Mouse (Mus musculus) embryo, embryonic 9.5 days (tissue): ENCODE results near the gene Ednrb.
"Not testable (repeated sequence)": the region's sequence is repeated elsewhere in the genome, so short reads cannot be mapped to it uniquely, and the experiment has no call there.

Experiments
- DNase-seq: peaks from one replicate; pipeline ENCODE4 v3.0.0-alpha.2; 2017; ENCODE audit errors: extremely low spot score

Ednrb gene

DNA sequence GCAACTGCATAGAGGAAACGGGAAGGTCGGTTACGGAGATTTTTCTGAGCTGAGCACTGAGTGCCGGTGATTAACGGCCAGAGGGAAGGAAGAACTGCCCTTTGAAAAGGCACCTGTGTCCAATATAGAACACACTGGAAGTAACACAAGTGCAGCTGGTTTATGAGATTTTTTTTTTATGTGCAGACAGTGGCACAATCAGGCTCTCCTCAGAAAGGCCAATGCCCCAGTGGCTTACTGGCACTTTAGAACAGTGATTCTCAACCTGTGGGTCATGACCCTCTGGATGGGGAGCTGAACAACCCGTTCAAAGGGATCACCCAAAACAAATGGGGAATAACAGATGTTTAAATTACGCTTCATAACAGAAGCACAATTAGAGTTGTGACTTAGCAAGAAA lies 20.7 kb downstream of the Ednrb start:
- no peak for DNase-seq

DNA sequence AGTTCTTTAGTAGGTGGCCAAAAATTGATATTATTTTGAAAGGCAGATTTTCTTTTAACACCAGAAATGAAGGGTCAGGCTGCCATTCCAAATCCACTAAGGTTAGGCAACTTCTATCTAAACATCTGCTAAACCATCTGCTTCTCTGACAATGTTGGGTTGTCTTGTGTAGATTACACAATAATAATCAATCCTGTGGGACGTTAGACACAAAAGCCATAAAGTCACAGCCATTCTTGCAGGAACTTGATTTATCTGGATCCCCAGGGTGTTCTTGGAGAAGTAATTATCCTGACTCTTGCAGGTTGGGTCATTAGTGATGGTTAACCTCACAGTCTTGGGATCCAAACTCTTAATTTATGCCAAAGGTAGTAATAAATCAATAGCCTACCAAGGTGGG lies 21.6 kb downstream of the Ednrb start:
- DNase-seq, result no peak

DNA sequence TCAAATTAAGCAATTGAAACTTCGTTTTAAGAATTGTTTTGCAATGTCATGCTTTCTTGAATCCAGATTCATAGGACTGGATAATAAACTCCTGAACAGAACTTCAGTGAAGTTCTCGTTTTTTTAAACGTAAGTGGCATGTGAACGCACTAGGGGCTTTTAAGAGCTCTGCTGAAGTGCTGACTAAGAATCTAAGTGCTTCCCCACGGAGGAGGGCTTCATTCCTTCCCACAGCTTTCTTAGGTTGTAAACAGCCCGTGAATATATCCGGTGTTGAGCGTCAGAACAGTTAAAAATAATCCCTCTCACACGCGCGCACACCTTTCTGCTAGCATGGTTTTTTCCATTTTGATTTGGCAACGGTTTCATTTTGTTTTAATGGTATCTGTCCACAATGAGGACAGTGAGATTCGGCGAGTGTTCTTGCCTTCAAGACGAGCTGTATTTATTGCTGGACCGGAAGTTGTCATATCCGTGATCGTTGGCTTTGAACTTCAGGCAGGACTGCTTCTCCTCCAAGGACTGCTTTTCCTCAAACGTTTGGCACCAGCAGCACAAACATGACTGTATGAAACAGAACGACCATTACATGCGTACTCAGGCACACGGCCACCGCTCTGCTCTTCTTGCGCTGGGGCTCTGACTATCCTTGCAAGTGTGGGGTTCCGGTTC lies 27.4 kb downstream of the Ednrb start:
- DNase-seq, result no peak

DNA sequence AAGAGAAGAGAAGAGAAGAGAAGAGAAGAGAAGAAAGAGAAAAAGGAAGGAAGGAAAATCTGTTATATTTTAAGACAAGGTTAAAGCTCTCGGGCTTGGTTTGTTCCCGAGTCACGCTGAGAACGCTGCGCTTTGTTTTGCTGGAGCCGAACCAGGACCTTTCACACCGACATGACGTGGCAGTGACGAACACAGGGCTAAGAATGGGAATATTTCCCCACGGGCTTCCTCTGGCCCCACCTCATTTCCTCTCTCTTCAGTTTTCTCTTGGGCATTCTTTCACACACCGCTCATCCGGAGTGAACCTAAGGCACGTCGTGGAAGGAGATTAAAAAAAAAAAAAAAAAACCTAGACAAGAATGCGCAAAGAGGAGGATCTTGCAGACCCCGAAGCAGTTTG lies 28.7 kb downstream of the Ednrb start:
- DNase-seq, result no peak

DNA sequence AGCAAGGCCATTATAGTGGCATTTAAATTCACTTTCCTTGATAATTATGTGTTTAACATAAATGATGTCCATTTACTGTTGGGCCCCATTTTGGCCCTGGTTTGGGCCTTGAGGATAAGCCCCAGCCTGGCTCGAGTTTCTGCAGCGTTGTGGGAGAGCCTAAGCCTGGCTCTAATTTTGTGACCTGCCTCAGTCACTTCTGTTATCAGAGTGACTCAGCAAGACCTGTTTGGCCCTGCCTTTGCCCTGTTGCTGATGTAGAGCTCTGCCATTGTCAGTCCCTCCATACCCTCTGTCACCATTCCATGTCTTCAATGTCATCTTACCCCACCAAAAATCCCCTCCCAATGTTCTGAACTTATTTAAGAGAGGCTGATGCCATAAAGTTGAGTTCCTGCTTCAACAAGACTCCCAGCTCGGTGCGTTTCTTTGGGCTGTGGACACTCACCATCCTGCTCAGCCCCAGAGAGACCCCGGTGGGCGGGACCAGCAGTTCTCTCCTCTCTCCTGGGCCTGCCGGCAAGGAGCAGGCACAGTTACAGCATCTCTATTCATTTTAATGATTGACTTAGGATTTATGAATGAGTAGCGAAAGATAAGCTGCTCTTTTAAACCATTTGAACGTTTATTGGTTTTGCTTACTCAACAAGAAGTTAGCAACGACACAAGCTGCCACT lies 30.0 kb downstream of the Ednrb start:
- DNase-seq, result no peak

DNA sequence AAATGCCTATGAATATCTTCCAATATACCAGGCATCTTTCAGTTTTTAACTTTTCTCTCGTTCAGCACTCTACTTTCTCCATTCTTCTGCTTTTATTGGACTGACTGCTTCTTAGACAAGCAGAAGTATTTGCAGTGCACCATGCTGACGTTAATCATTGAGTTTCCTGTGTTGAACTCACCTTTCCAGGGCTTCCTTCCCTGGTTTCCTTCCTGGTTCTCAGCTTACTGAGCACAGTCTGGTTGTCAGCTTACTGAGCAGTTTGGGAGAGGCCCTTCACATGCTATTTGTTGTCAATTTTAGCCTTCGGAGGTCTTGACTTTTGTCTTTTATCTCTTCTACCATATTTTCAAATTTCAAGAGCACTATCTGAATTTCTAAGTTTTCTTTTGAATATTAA lies 31.0 kb downstream of the Ednrb start:
- no peak for DNase-seq

DNA sequence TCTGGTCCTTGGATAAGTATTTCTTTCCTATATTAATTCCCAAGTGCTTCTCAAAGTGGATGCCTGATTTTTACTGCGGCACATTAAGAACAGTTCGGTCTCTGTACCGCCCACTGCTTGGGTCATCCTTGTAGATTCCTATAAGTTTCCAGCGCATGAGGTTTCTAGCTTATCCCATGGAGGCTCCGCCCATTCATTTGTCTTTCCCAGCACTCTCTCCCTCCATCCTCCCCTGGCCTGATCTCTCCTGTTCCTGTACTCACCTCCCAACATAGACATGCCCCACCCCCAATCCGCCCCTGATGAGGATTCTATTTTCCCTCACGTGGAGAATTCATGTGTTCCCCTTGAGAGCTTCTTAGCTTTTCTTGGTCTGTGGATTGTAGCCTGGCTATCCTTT lies 32.9 kb downstream of the Ednrb start:
- DNase-seq, result no peak

DNA sequence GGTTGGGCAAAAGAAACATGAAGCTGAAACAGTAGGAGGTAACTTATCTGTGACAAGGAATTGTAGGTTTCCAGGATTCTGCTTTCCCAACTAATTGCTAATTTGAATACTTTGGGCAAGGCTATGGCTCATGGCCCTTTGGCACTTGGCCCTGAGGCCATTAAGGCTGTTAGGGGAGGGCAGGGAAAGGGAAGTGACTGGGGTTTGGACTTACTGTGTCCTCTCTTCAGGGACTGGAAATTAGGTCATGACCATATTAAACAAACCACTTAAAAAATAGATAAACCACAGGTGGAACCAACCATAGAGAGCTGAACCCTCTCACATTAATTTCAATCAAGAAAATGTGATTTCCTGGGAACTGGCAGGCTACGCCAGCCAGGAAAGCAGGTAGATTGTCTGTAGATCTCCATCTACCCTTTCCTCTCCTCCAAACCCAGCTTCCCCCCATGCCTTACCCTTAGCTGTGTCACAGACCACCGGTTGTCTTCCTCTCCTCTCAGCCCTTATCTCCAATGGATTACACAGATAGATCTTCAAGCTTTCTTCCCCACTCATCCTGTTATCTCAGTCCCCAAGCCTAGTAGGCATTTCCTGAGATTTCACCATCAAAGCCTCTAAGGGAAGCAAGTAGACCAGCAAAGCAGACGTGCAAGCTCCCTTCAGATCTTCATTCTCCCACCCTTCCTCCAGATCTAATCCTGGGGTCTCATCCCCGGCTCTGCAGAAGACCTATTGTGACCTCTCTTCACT lies 40.1 kb downstream of the Ednrb start:
- DNase-seq, result no peak

DNA sequence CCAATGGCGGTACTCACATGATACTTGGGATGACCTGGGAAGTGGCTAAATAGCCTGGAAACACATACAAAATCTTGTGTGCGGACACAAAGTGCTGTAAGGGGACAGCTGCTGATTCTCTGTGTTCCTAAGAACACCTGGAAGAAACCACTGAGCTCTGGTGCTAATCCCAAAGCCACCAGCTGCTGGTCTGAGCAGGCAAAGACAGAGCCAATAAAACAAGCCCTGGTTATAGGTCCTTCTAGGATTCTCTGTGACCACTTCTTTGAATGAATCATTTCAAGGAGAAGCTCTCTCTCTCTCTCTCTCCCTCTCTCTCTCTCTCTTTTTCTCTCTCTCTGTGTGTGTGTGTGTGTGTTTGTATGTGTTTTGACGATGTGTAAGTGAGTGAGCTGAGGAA lies 47.1 kb downstream of the Ednrb start:
- no peak for DNase-seq

DNA sequence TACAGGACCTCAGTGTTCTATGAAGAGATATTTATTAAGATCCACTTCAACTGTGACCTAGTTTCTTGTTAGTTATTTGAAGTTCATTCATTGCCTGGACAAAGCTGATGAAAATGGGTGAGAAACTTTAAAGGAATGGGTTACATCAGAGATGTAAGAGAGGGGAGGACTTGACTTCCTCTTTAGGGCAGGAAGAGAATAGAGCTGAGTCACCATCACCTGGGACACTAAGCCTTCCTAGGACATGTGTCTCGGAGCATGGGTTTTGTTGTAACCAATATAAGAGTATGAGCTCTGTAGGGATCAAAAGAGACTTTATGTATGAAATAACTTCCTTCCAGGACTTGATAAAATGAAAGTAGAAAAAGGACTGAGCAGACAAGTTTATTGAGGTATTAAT lies 48.6 kb downstream of the Ednrb start:
- no peak for DNase-seq

DNA sequence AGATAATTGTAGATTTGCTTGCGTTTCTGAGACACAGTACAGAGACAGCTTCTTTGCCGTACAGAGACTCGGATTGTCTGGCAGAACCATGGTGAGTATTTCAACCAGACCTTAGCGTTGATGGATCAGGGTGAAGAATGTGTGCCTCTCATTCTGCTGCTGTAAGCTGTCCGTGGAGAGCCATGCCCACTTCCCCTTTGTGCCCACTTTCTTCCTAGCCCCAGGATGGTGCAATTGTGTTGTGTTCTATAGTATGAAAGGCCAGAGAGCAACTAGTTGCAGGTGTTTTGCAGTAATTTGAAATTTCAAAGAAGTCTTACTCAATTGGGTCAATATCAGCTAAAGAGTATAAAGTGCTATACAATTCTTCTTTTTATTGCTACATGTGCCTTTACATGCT lies 50.8 kb downstream of the Ednrb start:
- DNase-seq, result no peak

DNA sequence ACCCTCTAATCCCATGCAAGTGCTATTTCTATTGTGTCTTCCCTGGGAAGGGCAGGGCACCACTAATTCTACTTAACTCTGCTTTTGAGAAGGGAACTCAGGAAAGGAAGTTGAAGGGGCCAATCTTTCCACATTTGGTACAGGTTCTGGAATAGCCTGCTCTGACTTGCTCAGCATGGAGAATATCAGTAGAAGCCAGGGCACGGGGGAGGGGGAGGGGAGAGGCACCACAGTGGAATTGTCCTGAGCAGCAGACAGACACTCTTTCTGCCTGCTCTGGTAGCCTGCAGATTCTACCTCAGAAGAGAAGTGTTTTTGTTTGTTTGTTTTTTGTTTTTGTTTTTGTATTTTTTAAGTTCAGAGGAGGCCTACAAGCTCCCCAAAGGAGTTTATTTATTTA lies 51.5 kb downstream of the Ednrb start:
- DNase-seq, result peak; percentile 35

DNA sequence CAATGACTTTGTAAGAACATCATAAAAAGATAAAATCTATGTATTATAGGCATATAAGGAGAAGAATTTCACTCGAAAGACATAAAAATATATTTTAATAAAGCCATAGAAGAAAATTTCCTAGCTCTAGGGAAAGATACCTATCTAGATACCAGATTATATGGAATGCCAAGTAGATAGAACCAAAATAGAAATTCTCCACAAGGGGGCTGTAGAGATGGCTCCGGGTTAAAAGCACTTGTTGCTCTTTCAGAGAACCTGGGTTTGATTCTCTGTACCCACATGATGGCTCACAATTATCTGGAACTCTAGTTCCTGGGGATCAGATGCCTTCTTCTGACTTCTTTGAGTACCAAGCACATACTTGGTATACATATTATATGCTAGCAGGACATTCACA lies 56.7 kb downstream of the Ednrb start:
- no peak for DNase-seq

DNA sequence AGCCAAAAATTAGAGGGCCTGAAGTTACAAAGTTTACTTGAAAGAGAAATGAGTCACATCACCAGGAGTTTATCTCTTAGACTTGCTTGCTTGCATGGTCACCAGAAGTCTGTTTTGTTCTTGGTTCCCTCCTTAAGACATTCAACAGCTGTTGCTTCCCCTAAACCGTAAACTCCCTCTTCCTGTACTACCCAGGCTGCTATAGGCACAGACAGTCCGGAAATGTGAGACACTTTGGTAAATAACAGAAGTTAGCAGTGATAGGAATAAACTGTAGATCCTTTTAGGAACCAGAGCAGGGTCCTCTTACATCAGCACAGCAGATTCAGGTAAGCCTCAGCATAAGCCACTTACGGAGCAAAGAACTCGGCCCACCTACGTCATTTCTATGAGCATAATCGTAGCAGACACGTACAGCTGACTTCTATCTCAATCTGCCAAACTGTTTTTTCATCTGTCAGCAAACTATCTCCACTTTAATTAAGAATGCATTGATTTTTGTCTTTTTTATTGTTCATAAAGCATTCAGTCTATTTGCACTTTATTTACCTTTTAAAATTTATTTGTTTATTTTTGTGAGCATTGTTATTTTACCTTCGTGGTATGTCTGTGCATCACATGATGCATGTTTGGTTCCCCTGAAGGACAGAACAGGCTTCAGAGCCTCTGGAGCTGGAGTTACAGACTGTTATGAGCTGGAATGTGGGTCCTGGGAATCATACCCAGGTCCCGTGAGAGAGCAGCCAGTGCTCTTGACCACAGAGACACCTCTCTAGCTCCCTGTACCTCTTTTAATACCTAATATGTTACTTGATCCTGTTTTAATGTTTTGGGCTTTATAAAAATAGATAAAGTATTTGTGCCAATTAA lies 58.9 kb downstream of the Ednrb start:
- DNase-seq, result no peak

DNA sequence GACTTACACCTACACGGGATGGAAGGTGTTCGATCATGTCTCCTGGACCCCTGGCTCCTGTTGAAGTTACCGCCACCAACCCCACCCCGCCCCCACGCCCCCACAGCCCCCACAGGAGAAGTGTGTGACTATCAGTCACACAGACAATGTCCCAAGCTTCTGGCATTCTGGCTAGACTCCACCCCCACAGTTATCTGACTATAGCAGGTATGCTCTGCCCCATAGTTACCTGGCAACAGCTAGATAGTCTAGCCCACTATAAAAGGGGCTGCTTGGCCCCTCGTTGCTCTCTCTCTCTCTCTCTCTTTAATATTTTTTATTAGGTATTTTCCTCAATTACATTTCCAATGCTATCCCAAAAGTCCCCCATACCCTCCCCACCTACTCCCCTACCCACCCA lies 63.9 kb downstream of the Ednrb start:
- not testable (repeated sequence) for DNase-seq

DNA sequence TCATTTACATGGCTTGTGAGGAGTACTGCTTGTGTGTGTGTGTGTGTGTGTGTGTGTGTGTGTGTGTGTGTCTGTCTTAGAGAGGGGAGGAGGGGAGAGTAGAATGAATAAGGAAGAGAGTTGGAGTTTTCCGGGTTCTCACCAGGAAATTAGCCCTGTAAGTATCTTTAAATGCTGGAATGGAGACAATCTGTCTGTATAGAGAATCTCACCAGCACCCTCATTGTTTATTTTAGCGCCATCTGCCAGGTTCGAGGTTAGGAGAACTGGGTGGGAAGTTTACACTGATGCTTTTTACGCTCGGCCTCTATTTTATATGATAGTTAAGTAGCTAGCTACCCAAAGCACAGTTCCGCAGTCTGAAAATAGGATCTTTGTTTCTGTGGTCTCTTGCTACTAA lies 64.9 kb downstream of the Ednrb start:
- DNase-seq, result no peak

DNA sequence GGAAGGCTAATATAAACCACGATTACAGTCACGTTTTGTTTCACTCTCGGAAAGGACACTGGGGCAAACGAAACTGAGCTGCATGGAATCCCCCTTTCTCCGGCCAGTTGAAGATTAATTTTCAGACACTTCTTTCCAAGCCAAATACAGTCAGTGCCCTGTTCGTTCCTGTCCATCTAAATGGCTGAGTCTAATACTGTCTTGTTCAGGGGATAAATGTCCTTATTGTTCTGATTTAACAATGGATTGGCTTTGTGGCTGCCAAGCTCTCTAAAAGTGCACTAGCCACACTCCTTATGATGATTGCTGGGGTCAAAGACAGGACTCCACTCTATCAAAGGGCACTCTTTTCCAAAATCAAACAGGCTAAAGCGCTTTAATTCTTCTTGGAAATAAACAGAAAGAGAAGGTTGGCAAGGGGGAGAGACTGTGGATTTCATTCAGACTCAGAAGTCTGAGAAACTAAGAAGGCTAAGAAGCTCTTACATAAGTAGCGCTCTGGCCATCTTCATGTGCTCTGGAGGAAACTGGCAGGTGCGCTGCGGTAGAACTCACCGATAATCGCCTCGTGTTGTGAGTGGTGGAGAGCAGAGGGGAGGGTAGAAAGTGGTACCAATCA lies 65.6 kb downstream of the Ednrb start:
- DNase-seq, result peak; percentile 29

DNA sequence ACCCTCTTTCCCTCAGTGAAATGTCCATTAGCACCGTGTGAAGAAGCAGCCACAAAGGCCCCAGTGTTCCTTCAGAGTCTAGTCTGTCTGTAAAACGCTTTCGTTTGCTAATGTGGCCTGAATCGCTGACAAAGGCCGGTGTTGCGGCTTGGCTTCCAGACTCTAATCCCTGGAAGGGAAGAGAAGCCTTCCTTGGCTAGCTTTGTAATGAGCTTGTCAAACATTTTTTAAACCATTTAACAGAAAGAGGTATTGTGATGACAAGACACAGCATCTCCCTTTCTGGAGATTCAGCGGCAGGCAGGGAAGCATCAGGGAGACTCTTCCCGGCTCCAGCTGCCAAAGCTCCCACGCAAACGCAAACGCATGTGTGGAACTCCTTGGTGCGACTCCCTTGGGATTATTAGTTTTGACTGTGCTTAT lies 66.2 kb downstream of the Ednrb start:
- peak; percentile 57 for DNase-seq

DNA sequence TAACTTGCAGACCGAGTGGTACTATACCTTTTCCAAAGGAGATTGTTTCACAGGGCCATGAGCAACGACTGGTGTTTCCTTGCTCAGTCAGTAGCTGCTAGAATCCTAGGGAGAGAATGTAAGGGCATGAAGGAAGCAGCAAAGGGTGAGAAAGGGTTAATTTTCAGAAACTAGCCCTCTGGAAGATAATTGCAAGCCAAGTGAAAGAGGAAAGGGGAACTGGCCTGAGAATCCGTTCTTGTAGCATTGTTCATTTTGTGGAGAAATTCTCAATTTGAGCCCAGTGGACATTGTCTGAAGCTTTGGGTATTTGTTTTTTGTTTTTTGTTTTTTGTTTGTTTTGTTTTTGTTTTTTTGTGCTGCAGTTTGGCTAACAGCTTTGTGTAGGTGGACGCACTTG lies 66.8 kb downstream of the Ednrb start:
- DNase-seq, result no peak

DNA sequence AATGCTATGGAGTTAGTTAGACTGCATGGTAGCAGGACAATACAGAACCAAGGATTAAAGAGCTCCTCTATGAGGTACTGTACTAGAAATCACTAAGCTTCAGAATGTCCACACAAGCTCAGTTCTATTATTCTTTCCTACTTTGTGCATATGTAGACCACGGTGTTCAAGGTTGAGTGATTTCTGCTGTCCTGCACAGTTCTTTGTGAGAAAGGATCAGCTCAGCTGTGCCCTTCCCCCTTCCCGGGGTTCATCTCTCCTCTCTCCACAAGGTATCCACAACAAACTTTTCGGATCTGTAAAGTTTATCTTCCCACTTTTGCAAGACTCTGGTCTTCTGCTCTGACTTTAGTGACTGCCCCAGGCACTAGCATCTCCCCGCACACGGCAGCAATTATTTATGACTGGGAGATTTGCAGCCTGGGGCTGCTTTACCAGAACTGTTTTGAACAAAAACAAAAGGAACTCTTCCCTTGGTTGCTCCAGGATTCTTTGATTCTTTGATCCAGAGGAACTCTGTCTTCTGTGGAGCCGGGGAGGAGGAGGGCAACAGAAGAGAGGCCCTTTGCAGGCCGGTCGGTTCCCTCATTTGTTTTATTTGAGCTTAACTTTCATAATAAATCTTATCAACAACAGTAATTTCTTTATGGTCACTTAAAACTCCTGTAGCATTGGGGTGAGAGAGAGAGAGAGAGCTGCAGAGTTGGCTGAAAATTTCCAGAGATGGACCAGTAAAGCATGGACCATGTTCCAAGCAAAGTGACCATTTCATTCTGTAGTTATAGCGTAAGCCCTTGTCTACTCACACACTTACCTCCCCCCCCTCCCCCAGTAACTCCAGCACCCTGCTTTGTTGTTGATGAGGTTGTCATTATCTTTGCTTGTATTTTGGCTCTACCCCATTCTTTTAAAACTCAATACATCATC lies 74.6 kb downstream of the Ednrb start:
- no peak for DNase-seq

DNA sequence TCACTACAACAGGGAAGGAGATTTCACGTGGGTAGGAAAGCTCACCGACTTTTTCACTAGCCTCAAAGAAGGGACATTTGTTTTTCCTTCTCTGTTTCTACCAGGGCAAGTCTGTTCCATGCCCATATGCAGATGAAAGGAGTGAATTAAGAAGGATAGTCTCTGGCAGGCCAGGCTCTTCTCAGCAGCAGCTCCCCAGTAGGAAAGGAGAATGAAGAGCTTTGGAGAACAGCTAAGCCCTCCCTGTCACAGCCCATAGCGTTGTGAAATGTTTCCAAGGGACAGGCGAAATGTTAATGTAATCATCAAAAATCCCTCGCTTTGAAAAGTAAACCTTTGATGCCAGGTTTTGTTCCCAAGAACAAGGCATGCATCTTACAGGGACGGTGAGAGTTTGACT lies 76.7 kb downstream of the Ednrb start:
- DNase-seq, result no peak
